17 mouse cellular contexts compared by ENCODE assay signal in genomic region chr2:75220775-75221359, GRCm38 (mm10).
DNase-seq lines count a peak whose midpoint lies in the region; ATAC-seq lines count a peak whose summit lies in the region.
"Had no signal": no experiment of that assay in that cellular context is flagged by ENCODE, and none has a peak within 500 bp of the region (broad histone marks: within the 10 kb centered on the region; RNA-seq: fewer than 3 reads in every experiment).

No protein-coding gene starts in this region.

- H3K4me1 ChIP-seq in forebrain, embryonic 13.5 days = peaks cover 10% of the 10 kb centered on the region
- H3K4me1 ChIP-seq in forebrain, embryonic 11.5 days (replicated peaks; ENCODE audit: control insufficient read depth, insufficient read depth, low read length) = no peaks in the 10 kb centered on the region

- ATAC-seq in forebrain, embryonic 13.5 days = no peak
- ATAC-seq in forebrain, embryonic 11.5 days (replicated peaks; ENCODE audit: low FRiP score) = no peak
- ATAC-seq: midbrain, embryonic 16.5 days had no signal

- H3K27me3 ChIP-seq in forebrain, embryonic 13.5 days = no peaks in the 10 kb centered on the region
- no peaks in the 10 kb centered on the region for H3K27me3 ChIP-seq in forebrain, embryonic 11.5 days (ENCODE audit: control insufficient read depth, insufficient read depth, low read length)
- H3K27me3 ChIP-seq: hindbrain, embryonic 15.5 days had no signal

- no peaks in the 10 kb centered on the region for H3K36me3 ChIP-seq in forebrain, embryonic 13.5 days (ENCODE audit: poor library complexity, severe bottlenecking)
- no peaks in the 10 kb centered on the region for H3K36me3 ChIP-seq in forebrain, embryonic 11.5 days (ENCODE audit: control insufficient read depth, insufficient read depth, low read length)
- H3K36me3 ChIP-seq: hindbrain, embryonic 15.5 days had no signal

- H3K4me2 ChIP-seq in forebrain, embryonic 13.5 days = no peak overlapping the region
- no peak overlapping the region for H3K4me2 ChIP-seq in forebrain, embryonic 11.5 days (ENCODE audit: low read depth, low read length, severe bottlenecking)
- H3K4me2 ChIP-seq: hindbrain, embryonic 15.5 days had no signal

- H3K9ac ChIP-seq in forebrain, embryonic 13.5 days = no peak overlapping the region
- no peak overlapping the region for H3K9ac ChIP-seq in forebrain, embryonic 11.5 days (ENCODE audit: low read length)
- H3K9ac ChIP-seq: hindbrain, embryonic 15.5 days had no signal

- no peak for DNase-seq in forebrain, embryonic 11.5 days (ENCODE audit: low spot score)
- DNase-seq in layer of hippocampus, adult 11-12 months (ENCODE audit: low spot score) = peak; percentile 15
- DNase-seq in layer of hippocampus, postnatal 25 days (ENCODE audit: extremely low spot score in 1 of 2, low spot score in 1 of 2) = no peak
- DNase-seq in Muller cell, postnatal 12 days (ENCODE audit: inconsistent ontology term) = peak; percentile 76
- DNase-seq in layer of hippocampus, adult 9-11 months = peak; percentile 34
- DNase-seq in cerebellum, postnatal 4 days (ENCODE audit: low spot score in 2 of 2) = no peak
- DNase-seq in right cerebral cortex, adult 18-20 months = no peak
- DNase-seq: cerebellum, adult 2 months; heart, adult 2 months; heart, postnatal 10 days; kidney, adult 2 months; kidney, postnatal 4 days; right cerebral cortex, postnatal 14 days; thymus, postnatal 36 days had no signal

- 48% methylated on average over 8 of the region's 8 CpGs for WGBS in forebrain, embryonic 13.5 days
- WGBS in forebrain, embryonic 11.5 days = 70% methylated on average over 8 of the region's 8 CpGs

- peak overlapping the region; percentile 11; the same call in 1 of the 2 replicates for H3K27ac ChIP-seq in forebrain, embryonic 13.5 days
- H3K27ac ChIP-seq in forebrain, embryonic 11.5 days (ENCODE audit: low read depth, low read length) = no peak overlapping the region
- H3K27ac ChIP-seq: heart, adult 2 months; hindbrain, embryonic 15.5 days had no signal

- H3K4me3 ChIP-seq in forebrain, embryonic 13.5 days = no peak overlapping the region
- H3K4me3 ChIP-seq in forebrain, embryonic 11.5 days (ENCODE audit: low read depth, low read length) = no peak overlapping the region
- H3K4me3 ChIP-seq: heart, adult 2 months; hindbrain, embryonic 15.5 days had no signal

- no peaks in the 10 kb centered on the region for H3K9me3 ChIP-seq in forebrain, embryonic 13.5 days (replicated peaks)
- H3K9me3 ChIP-seq in forebrain, embryonic 11.5 days (ENCODE audit: control insufficient read depth, low read length) = no peaks in the 10 kb centered on the region
- H3K9me3 ChIP-seq: hindbrain, embryonic 15.5 days had no signal

Comparison
In these comparisons a context has a peak if more than half of its experiments do, and no peak if none do; other contexts are left out.
1. DNase-seq: peak in layer of hippocampus, adult 11-12 months (single experiment), Muller cell, postnatal 12 days (single experiment) and layer of hippocampus, adult 9-11 months (single experiment); none in forebrain, embryonic 11.5 days (single experiment), layer of hippocampus, postnatal 25 days (0 of 2), cerebellum, postnatal 4 days (0 of 2) and right cerebral cortex, adult 18-20 months (single experiment).